Mouse (Mus musculus): ENCODE measurements at regions not wholly inside any gene's neighbourhood (a gene's known extent, or its start where the extent isn't known, plus 50 kb on each side); places are given as distances from the start of the nearest gene placed in this dataset.
"Not testable (repeated sequence)": the region's sequence is repeated elsewhere in the genome, so short reads cannot be mapped to it uniquely, and the experiment has no call there.

DNA sequence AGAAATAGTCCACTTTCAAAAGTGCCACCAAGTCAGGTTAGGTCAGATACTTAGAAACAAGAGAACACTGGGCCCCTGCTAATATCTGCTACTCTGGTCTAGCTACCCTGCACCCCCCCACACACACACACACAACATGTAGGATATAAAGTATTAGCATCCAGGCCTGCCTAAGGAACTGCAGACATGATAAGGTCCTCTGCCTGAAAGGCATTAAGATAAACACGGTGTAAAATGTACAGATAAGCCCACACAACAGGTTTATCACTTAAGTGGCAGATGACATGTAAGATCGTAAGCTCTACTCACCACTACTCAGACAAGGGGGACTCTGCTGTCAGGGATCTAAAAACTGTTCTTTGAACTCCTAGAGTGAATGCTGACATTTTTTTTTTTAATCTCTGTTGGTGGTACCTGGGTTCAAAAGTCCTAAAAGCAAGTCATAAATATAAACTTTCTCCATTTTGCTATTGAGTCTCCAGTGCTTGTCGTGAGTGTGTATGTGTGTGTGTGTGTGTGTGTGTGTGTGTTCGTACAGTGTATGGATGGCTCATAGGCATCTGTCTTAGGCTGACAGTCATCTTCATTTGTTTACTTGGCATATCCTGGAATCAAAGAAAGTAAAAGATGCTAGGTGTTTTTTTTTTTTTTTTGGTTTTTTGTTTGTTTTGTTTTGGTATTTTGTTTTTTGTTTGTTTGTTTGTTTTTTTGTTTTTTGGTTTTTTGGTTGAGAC is 52.2 kb downstream of the Gm9817 start:
- CTCF ChIA-PET, result no interaction called here

GRCm38 (mm10) chr13:45140616-45141015 is 62.1 kb downstream of the Gm9817 start:
- CTCF ChIA-PET, result no interaction called here

GRCm38 (mm10) chr13:45145129-45145528 is 66.6 kb downstream of the Gm9817 start:
- CTCF ChIA-PET, result no interaction called here

DNA sequence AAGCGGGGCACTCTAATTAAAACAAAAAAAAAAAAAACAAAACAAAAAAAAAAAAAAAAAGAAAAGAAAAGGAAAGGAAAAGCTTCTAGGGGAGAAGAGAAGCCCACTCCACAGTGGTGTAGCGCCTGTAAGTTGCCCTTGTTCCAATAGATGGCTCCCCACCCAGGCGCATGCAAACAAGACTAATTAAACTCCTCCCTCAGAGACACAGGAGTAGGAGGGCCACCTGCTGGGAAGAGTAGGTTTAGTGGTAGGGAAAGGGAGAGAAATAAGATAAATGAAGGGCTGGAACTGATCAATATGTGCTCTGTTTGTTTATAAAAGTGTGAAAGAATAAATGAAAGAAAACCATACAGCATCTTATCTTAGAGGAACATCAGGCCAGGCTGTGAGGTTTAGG is 77.7 kb downstream of the Gm9817 start:
- CTCF ChIA-PET, result interaction anchor here (0.6 to 0.7 kb wide), 3 partner anchors 321 to 724 kb away, joined by 3 to 8 read pairs (median 7); no protein-coding TSS in a partner anchor

DNA sequence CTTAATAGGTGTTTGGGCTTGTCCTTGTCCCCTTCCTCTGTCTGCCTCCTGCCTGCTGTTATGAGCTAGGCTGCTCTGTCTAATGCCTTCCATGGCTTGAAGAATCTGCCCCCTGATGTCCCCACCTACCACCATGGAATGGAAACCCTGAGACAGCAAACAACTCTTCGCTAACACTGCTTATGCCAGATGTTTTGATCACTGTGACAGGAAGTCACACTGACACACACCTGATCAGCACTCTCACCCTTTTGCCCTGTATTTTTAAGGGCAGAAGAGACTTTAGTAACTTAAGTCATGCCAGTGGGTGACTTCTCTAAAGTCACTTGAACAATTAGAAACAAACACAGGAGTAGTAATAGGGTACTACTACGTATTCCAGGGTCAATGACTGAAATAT is 78.5 kb downstream of the Gm9817 start:
- CTCF ChIA-PET, result no interaction called here

- CTCF ChIA-PET, result no interaction called here
Observed at GRCm38 (mm10) chr13:45160281-45160680, 81.8 kb downstream of the Gm9817 start.

DNA sequence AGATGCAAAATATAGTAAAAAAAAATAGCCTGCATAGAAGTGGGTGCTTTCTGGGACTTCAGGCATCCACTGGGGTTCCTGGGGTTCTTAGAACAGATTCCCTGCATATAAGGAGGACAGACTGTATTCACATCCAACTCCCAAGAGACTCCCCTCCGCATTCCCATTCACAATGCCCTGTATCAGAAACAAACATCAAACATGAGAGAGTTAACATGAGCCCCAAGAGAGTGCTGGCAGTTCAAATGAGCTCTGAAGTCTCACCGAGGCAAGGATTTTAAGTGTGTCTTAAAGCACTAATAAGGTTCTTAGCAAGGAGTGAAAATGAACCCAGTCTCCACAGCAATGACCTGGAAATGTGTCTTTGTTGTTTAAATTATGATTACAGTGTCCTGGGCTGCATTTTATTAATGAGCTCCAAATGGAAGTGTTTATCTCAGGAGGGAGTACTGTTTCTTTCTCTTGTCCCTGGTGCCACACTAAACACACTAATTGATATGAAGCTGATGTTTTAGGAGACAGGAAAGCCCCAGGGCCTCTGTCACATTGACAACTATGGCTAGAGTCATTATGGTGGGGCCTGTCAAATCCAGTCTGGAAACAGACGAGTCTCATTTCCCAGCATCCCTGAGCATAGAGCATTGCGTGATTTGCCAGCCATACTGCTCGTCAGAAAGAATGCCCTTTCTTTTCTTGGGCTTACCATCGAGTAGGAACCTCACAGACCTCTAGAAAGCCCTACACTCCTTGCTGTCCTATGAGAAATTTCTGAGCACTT is 85.7 kb downstream of the Gm9817 start:
- CTCF ChIA-PET, result no interaction called here

GRCm38 (mm10) chr13:45165159-45165558 is 86.7 kb downstream of the Gm9817 start:
- CTCF ChIA-PET, result no interaction called here

DNA sequence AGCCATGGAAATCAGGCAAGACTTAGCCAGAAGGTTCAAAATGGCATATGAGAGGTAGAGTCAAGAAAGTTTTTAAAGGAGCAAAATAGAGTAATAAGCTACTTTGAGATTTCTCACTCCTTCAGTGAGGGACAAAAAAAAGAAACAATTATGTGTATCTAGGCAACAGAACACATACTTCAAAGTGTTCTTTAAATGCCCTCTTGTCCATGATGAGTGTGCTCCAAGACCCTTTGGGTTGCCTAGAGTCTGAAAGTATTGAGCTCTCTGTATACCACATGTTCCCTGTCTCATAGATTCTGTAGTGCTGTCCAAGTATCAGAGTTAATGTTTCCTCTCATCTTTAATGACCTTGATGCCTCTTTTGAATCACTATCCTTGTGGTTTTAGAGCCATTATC is 91.2 kb downstream of the Gm9817 start:
- CTCF ChIA-PET, result no interaction called here

GRCm38 (mm10) chr13:45173139-45173538 is 94.6 kb downstream of the Gm9817 start:
- CTCF ChIA-PET, result no interaction called here

- CTCF ChIA-PET, result not testable (repeated sequence)
Observed at GRCm38 (mm10) chr13:45175711-45176205, 97.3 kb downstream of the Gm9817 start.

DNA sequence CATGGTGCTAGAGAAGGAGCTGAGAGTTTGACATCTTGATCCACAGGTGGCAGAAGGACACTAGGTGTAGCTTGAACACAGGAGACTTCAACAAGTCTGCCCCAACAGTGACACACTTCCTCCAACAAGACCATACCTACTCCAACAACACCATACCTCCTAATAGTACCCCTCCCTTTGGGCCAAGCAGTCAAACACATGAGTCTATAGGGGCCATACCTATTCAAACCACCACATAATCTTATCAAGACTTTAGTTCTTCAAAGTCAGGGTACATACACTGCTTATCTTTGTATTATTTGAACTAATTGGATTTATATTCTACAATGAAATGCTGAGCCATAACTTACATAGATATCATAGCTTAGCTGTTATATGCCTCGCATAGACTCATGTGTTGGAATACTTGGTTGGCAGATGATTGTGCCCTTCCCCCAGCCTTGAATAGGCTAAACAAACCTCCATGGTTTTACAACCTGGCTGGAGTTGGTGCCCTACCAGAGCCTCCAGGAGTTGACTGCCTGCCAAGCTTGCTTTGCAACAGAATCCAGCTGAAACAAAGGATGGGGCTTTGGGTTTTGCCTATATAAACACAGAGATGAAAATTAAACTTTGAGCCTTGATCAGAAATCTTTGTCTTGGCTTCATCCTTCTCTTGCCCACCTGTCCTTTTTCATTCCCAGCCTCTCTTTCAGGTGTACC is 103.2 kb downstream of the Gm9817 start:
- CTCF ChIA-PET, result no interaction called here

GRCm38 (mm10) chr13:45189389-45189788 is 110.9 kb downstream of the Gm9817 start:
- CTCF ChIA-PET, result no interaction called here

DNA sequence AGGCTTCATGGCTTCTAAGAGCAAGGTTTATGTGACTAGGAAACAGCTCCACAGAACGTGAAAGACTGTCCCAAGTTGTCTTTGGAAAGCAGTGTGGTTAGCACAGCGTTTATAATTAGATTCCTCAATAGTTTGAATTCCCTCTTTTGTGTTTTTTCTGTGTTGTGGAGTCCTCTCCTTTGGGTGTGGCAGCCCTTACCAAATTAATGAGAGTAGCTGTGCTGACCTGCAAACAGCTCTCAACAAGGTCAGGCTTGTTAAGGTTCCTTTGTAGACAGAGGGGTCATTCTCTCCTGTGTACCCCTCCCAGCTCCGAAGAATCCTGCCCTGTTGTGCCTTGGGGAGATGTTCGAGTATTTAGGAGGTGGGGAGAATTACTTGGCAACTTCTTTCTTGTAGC is 111.7 kb downstream of the Gm9817 start:
- CTCF ChIA-PET, result no interaction called here

DNA sequence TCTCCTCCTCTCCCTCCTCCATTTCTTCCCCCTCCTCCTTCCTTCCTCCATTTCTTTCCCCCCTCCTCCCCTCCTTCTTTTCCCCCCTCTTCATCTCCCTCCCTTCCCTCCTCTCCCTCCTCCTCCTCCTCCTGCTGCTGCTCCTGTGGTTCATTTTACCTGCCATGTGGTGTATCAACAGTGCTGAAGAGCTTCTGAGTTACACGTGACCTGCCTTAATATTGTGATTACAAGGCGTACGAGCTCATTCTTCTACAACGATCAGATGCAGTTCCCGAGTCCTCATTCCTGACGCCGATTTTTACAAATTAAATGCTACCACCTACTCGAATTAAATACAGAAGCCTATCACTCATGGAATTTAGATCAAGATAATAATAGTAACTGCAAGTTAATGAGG is 113.6 kb downstream of the Gm9817 start:
- CTCF ChIA-PET, result no interaction called here

DNA sequence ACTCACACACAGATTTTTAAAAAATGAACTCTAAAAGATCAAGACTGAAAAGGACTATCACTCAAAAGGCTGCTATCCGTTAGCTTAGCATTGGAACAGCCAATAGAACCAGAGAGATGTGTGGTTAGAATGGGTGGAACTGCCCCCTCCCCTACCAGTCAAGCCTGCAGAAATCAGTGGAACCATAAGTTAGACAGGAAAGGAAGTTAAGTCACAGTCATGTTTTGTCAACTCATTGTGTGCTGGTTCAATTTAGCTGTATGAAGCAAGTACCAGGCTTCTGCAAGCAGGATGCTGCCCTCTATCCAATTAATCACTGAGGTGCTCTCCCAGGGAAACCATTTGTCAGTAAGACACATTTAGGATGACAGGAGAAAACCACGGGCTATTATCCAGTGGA is 117.1 kb downstream of the Gm9817 start:
- CTCF ChIA-PET, result no interaction called here

GRCm38 (mm10) chr13:45196363-45196762 is 117.9 kb downstream of the Gm9817 start:
- CTCF ChIA-PET, result no interaction called here

GRCm38 (mm10) chr13:45200511-45201120 is 122.1 kb downstream of the Gm9817 start:
- CTCF ChIA-PET, result interaction anchor here (0.7 kb wide), 1 partner anchor 260 kb away, joined by 6 read pairs; no protein-coding TSS in a partner anchor

DNA sequence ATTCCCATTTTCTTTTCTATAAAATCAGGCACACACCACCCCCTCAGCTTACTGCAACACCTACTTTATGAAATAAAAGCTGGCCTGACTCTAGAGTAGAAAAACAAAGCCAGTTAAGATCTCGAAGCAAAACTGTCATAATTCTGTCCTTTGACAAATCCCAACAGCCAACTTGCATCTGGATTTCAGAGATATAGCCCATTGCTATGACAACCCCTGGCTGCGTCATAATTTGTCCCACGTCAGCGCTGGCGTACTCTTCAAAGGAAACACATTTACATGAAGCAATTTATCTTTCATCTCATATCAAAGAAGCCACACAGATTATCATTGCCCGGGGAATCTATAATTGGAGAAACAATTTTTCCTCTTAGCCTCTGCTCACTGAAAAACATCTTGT is 126.4 kb downstream of the Gm9817 start:
- CTCF ChIA-PET, result interaction anchor here (0.7 kb wide), 1 partner anchor 10 kb away, joined by 3 read pairs; no protein-coding TSS in a partner anchor

DNA sequence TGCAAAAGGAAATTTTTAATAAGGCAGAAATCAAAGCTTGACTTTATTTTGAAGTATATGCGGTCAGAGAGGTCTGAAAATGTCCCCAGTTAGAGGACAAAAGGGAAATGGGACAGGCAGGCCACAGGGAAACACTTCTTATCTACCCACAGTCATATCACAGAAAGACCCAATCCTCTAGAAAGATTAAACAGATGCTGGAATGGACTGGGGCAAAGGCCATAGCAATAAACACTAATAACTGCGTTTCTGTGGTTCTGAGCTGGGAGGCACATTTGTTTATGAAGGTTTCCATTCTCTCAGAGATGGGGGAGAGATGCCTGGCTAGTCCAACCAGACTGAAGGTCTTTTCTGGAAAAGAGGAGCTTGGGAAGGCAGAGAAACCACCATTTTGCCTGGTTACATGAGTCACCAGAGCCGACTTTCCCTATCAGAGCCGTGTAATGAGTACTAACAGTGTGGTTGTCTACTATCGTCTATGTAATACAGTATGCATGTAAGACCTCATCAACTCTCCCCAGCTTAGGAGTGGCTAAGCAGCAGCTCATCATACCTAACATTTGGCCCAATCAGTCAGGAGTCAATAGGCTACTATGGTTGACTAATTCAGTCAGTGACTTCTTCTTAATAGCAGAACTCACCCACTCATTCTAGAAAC is 130.2 kb downstream of the Gm9817 start:
- CTCF ChIA-PET, result no interaction called here

DNA sequence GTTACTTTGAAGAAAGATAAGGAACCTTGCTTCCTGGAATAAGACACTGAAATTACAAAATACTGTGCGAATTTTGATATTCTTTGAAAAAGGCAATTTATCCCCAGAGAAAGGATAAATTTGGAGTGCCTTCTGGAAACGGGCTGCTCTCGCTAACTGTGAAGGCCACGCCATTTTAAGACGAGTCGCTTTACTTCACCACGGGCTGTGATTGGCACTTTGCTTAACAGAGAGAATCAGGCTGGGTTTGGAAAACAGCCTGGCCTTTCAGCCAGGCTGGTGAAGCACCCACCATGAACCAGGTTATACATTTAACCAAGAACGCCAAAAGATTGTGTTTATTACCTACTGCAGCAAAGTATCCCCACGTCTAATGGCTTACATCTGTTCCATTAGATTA is 132.7 kb downstream of the Gm9817 start:
- CTCF ChIA-PET, result no interaction called here
